Mouse (Mus musculus) CH12.LX (cell line): Measurements from ENCODE around the gene Cabin1. TPM values are rescaled to one million over a fixed set of nuclear protein-coding genes. Genes with fewer than 3 reads are reported as not detected.

ENCODE experiments used
- DNase-seq: peaks from one replicate; pipeline ENCODE4 v3.0.0-alpha.2; 2013; ENCODE audit errors: extremely low read depth
- H3K27ac ChIP-seq: 2 replicates; pipeline ENCODE4 v1.5.1; 2012; ENCODE audit warnings: low read depth, mild to moderate bottlenecking, control low read depth, moderate library complexity; ENCODE audit not compliant: insufficient read depth
- H3K27me3 ChIP-seq: replicated peaks from 2 replicates; pipeline ENCODE3; 2012; ENCODE audit warnings: inconsistent platforms
- H3K36me3 ChIP-seq, 2 experiments: replicated peaks in 1 of 2; 2 replicates each; pipeline versions ENCODE3 to v1.6.1; 2012; ENCODE audit warnings: inconsistent platforms in 1 of 2, low read length in 1 of 2, mild to moderate bottlenecking in 1 of 2, mixed read lengths in 1 of 2, moderate library complexity in 1 of 2; ENCODE audit not compliant: control insufficient read depth in 1 of 2, insufficient read depth in 1 of 2
- H3K4me1 ChIP-seq, 2 experiments: 2 replicates each; pipeline ENCODE4 v1.6.1; 2012; ENCODE audit warnings: inconsistent platforms in 1 of 2, moderate library complexity in 1 of 2; ENCODE audit not compliant: insufficient read depth in 2 of 2, control insufficient read depth in 1 of 2
- H3K4me2 ChIP-seq: 2 replicates; pipeline ENCODE4 v1.6.1; 2012; ENCODE audit warnings: low read depth, mild to moderate bottlenecking, control low read depth; ENCODE audit not compliant: poor library complexity, insufficient read depth, severe bottlenecking
- H3K4me3 ChIP-seq, 3 experiments: fragments of 150-350 bp in 1 of 3; sonication (generic) in 1 of 3; replicated peaks in 1 of 3; 2 replicates each; pipeline versions ENCODE3 to v1.5.1; 2011 to 2012; ENCODE audit warnings: low read depth in 2 of 3, low read length in 2 of 3, mild to moderate bottlenecking in 2 of 3, moderate library complexity in 2 of 3, control low read depth in 1 of 3, improper control_type of control experiment in 1 of 3, inconsistent platforms in 1 of 3, mixed read lengths in 1 of 3; ENCODE audit not compliant: poor library complexity in 1 of 3
- H3K79me2 ChIP-seq: replicated peaks from 2 replicates; pipeline ENCODE4 v1.6.1; 2012; ENCODE audit warnings: mild to moderate bottlenecking, moderate library complexity; ENCODE audit not compliant: control insufficient read depth, poor library complexity, insufficient read depth, severe bottlenecking; ENCODE audit errors: extremely low read depth
- H3K9ac ChIP-seq: 2 replicates; pipeline ENCODE4 v1.6.1; 2012; ENCODE audit warnings: low read depth, mild to moderate bottlenecking, control low read depth, moderate library complexity; ENCODE audit not compliant: insufficient read depth
- H3K9me3 ChIP-seq: replicated peaks from 2 replicates; pipeline ENCODE3; 2012; ENCODE audit warnings: low read length, inconsistent platforms, mixed read lengths
- BHLHE40 ChIP-seq: IDR thresholded peaks from 2 replicates; pipeline ENCODE4 v1.6.1; 2011; ENCODE audit warnings: mild to moderate bottlenecking, low read depth, low read length, improper control_type of control experiment
- CHD1 ChIP-seq: IDR thresholded peaks from 2 replicates; pipeline ENCODE4 v1.6.1; 2012; ENCODE audit warnings: low read depth, low read length, improper control_type of control experiment, inconsistent platforms
- CHD2 ChIP-seq: IDR thresholded peaks from 2 replicates; pipeline ENCODE4 v1.6.1; 2011; ENCODE audit warnings: low read length, improper control_type of control experiment
- CTCF ChIP-seq, 2 experiments: IDR thresholded peaks in 1 of 2; conservative IDR thresholded peaks in 1 of 2; 2 replicates each; pipeline ENCODE4 v1.5.1; 2011 to 2012; ENCODE audit warnings: low read depth in 2 of 2, low read length in 2 of 2, improper control_type of control experiment in 1 of 2, inconsistent platforms in 1 of 2, mild to moderate bottlenecking in 1 of 2, moderate library complexity in 1 of 2
- E2F4 ChIP-seq: IDR thresholded peaks from 2 replicates; pipeline ENCODE4 v1.6.1; 2011; ENCODE audit warnings: low read depth, low read length, improper control_type of control experiment; ENCODE audit not compliant: insufficient replicate concordance
- ELF1 ChIP-seq: IDR thresholded peaks from 2 replicates; pipeline ENCODE4 v1.6.1; 2014; ENCODE audit warnings: low read depth, mild to moderate bottlenecking, inconsistent platforms, low read length, improper control_type of control experiment
- EP300 ChIP-seq: IDR thresholded peaks from 2 replicates; pipeline ENCODE4 v1.6.1; 2011; ENCODE audit warnings: low read length, improper control_type of control experiment
- ETS1 ChIP-seq: conservative IDR thresholded peaks from 2 replicates; pipeline ENCODE4 v1.6.1; 2012; ENCODE audit warnings: low read depth, mild to moderate bottlenecking, inconsistent platforms, low read length, improper control_type of control experiment, moderate library complexity
- GABPA ChIP-seq: IDR thresholded peaks from 2 replicates; pipeline ENCODE4 v1.6.1; 2012; ENCODE audit warnings: low read depth, low read length, improper control_type of control experiment, inconsistent platforms; ENCODE audit not compliant: insufficient replicate concordance
- HCFC1 ChIP-seq: IDR thresholded peaks from 2 replicates; pipeline ENCODE4 v1.6.1; 2012; ENCODE audit warnings: low read depth, mild to moderate bottlenecking, inconsistent platforms, low read length, improper control_type of control experiment
- JUN ChIP-seq: IDR thresholded peaks from 2 replicates; pipeline ENCODE4 v1.6.1; 2011; ENCODE audit warnings: low read depth, mild to moderate bottlenecking, low read length, improper control_type of control experiment, moderate library complexity; ENCODE audit not compliant: insufficient read depth
- JUND ChIP-seq: conservative IDR thresholded peaks from 2 replicates; pipeline ENCODE4 v1.6.1; 2011; ENCODE audit warnings: low read depth, low read length, improper control_type of control experiment
- MAFK ChIP-seq: IDR thresholded peaks from 2 replicates; pipeline ENCODE4 v1.6.1; 2011; ENCODE audit warnings: low read length, improper control_type of control experiment; ENCODE audit not compliant: insufficient replicate concordance
- MAX ChIP-seq: IDR thresholded peaks from 2 replicates; pipeline ENCODE4 v1.6.1; 2011; ENCODE audit warnings: low read length, improper control_type of control experiment
- MAZ ChIP-seq: IDR thresholded peaks from 2 replicates; pipeline ENCODE4 v1.6.1; 2012; ENCODE audit warnings: low read depth, mild to moderate bottlenecking, inconsistent platforms, low read length, improper control_type of control experiment, moderate library complexity
- MEF2A ChIP-seq: IDR thresholded peaks from 2 replicates; pipeline ENCODE4 v1.6.1; 2014; ENCODE audit warnings: low read depth, mild to moderate bottlenecking, inconsistent platforms, low read length, improper control_type of control experiment, borderline replicate concordance
- MXI1 ChIP-seq: IDR thresholded peaks from 2 replicates; pipeline ENCODE4 v1.6.1; 2011; ENCODE audit warnings: mild to moderate bottlenecking, low read depth, low read length, improper control_type of control experiment
- MYC ChIP-seq: IDR thresholded peaks from 2 replicates; pipeline ENCODE4 v1.6.1; 2011; ENCODE audit warnings: low read depth, mild to moderate bottlenecking, improper control_type of control experiment, low read length
- NELFE ChIP-seq: IDR thresholded peaks from 2 replicates; pipeline ENCODE4 v1.6.1; 2011; ENCODE audit warnings: low read depth, low read length, improper control_type of control experiment
- NRF1 ChIP-seq: IDR thresholded peaks from 2 replicates; pipeline ENCODE4 v1.6.1; 2014; ENCODE audit warnings: low read depth, mild to moderate bottlenecking, inconsistent platforms, low read length, improper control_type of control experiment, moderate library complexity
- POLR2A ChIP-seq: IDR thresholded peaks from 2 replicates; pipeline ENCODE4 v1.6.1; 2011; ENCODE audit warnings: low read depth, mild to moderate bottlenecking, improper control_type of control experiment, low read length
- POLR2AphosphoS2 ChIP-seq: IDR thresholded peaks from 2 replicates; pipeline ENCODE4 v1.6.1; 2011; ENCODE audit warnings: low read depth, low read length, improper control_type of control experiment
- RAD21 ChIP-seq: IDR thresholded peaks from 2 replicates; pipeline ENCODE4 v1.6.1; 2011; ENCODE audit warnings: low read depth, mild to moderate bottlenecking, low read length, improper control_type of control experiment, moderate library complexity
- RCOR1 ChIP-seq: conservative IDR thresholded peaks from 2 replicates; pipeline ENCODE4 v1.6.1; 2012; ENCODE audit warnings: low read depth, mild to moderate bottlenecking, inconsistent platforms, low read length, improper control_type of control experiment
- SIN3A ChIP-seq: IDR thresholded peaks from 2 replicates; pipeline ENCODE4 v1.6.1; 2012; ENCODE audit warnings: low read length, improper control_type of control experiment, inconsistent platforms
- TBP ChIP-seq: conservative IDR thresholded peaks from 2 replicates; pipeline ENCODE4 v1.6.1; 2011; ENCODE audit warnings: low read depth, low read length, improper control_type of control experiment
- UBTF ChIP-seq: IDR thresholded peaks from 2 replicates; pipeline ENCODE4 v1.6.1; 2012; ENCODE audit warnings: low read depth, mild to moderate bottlenecking, inconsistent platforms, low read length, improper control_type of control experiment, moderate library complexity
- USF1 ChIP-seq: IDR thresholded peaks from 2 replicates; pipeline ENCODE4 v1.6.1; 2014; ENCODE audit warnings: low read depth, mild to moderate bottlenecking, inconsistent platforms, low read length, improper control_type of control experiment
- USF2 ChIP-seq: conservative IDR thresholded peaks from 2 replicates; pipeline ENCODE4 v1.6.1; 2011; ENCODE audit warnings: low read depth, low read length, improper control_type of control experiment
- ZMIZ1 ChIP-seq: IDR thresholded peaks from 2 replicates; pipeline ENCODE4 v1.6.1; 2012; ENCODE audit warnings: low read depth, mild to moderate bottlenecking, inconsistent platforms, low read length, improper control_type of control experiment
- dilution Hi-C: fragments of 300-500 bp; cut with MboI; formaldehyde crosslinking; loops from 2 replicates; pipeline ENCODE4 v1.14.3; 2020; ENCODE audit warnings: low sequenced_read_pairs; ENCODE audit not compliant: extremely low pct_unique_long_range_greater_than_20kb, extremely low pct_ligation_motif_present
- in situ Hi-C: fragments of 300-500 bp; cut with MboI; formaldehyde crosslinking; loops from 3 replicates; pipeline ENCODE4 v1.14.3; 2019; ENCODE audit warnings: low sequenced_read_pairs, low pct_ligation_motif_present, low pct_unique_long_range_greater_than_20kb, mixed read lengths
- polyA plus RNA-seq: library from polyadenylated mRNA; unstranded; fragments of >175 nt; gene quantifications from 2 replicates; pipeline ENCODE4 v1.2.1, GENCODE M21; 2012; ENCODE audit warnings: low read depth; ENCODE audit not compliant: insufficient read length
- total RNA-seq, 2 experiments: library from RNA; depleted of rRNA; stranded (reverse); fragments of 300-350 nt in 1 of 2; fragments of >200 nt in 1 of 2; gene quantifications; 2 replicates each; pipeline ENCODE4 v1.2.3; 2012 to 2014

Cabin1 gene
- total and polyA plus RNA-seq, 3 experiments, result 12.0 to 46.0 (median 29.0) TPM

- Histone ChIP-seq H3K4me2 (no peak overlapping the region), H3K27me3 (no peaks in the 10 kb centered on the region), H3K79me2 (0 out of 2 replicates have a peak, but pooled peaks cover 3% of the 10 kb centered on the region), H3K4me3 (no peak overlapping the region), H3K9ac (no peak overlapping the region), H3K4me1 (peaks cover 14 to 45% of the 10 kb centered on the region in 2 experiments), H3K27ac (no peak overlapping the region), H3K36me3 (peaks cover 0 to 5% of the 10 kb centered on the region in 2 experiments), H3K9me3 (no peaks in the 10 kb centered on the region)
- dilution Hi-C loops, result no loop called here
- DNase-seq, result no peak
- in situ Hi-C loops, result no loop called here
- TF ChIP-seq RAD21 (no peak), SIN3A (no peak), JUND (no peak), NELFE (no peak), ETS1 (no peak), MAFK (no peak), JUN (no peak), HCFC1 (no peak)
Measured at GRCm38 (mm10) chr10:75785442-75785841, 21.3 kb upstream of the Cabin1 start.

GRCm38 (mm10) chr10:75780769-75781578, 16.8 kb upstream of the Cabin1 start, which contains the start of the genes Gm20441 and Gstt3:
Gm20441 (minus strand) TSS chr10:75780954.
Gstt3 (minus strand) TSS chr10:75781414.
- Histone ChIP-seq H3K4me1 (peaks cover 6 to 32% of the 10 kb centered on the region in 2 experiments), H3K4me2 (peak within 1 kb of the TSS; percentile 94), H3K36me3 (peaks cover 5 to 20% of the 10 kb centered on the region in 2 experiments), H3K4me3 (peak within 1 kb of the TSS; percentile 74 to 92 (median 80)), H3K79me2 (peaks cover 3% of the 10 kb centered on the region; the same call in 1 of the 2 replicates), H3K9ac (peak within 1 kb of the TSS; percentile 44), H3K27me3 (no peaks in the 10 kb centered on the region), H3K27ac (peak within 1 kb of the TSS; percentile 72), H3K9me3 (no peaks in the 10 kb centered on the region)
- peak; percentile 92 for DNase-seq
- in situ Hi-C loops, result loop anchor here (5.0 kb wide), 1 partner anchor 46 kb away; no protein-coding TSS in a partner anchor
- dilution Hi-C loops, result no loop called here
- TF ChIP-seq UBTF (peak; percentile 41; the same call in 1 of the 2 replicates), ELF1 (peak; percentile 90), RCOR1 (no peak), GABPA (no peak), RAD21 (no peak), NELFE (0 out of 2 replicates have a peak, but pooled peaks have one; percentile 49), MAFK (no peak), CHD2 (no peak), CTCF (conservative IDR thresholded peaks at IDR 0.05 in 1 of 2, IDR thresholded peaks at IDR 0.05 in 1 of 2; ENCODE audit: low read depth in 2 of 2, low read length in 2 of 2) (no peak), POLR2AphosphoS2 (no peak), MAX (peak; percentile 77), CHD1 (peak; percentile 72), EP300 (peak; percentile 81), TBP (peak; percentile 68; the same call in 1 of the 2 replicates), BHLHE40 (peak; percentile 70), MAZ (no peak), USF2 (no peak), USF1 (no peak), MYC (peak; percentile 74; the same call in 1 of the 2 replicates), NRF1 (no peak), HCFC1 (peak; percentile 60), E2F4 (no peak), ZMIZ1 (no peak), SIN3A (peak; percentile 64; the same call in 1 of the 2 replicates), POLR2A (peak; percentile 77), MEF2A (peak; percentile 87), MXI1 (peak; percentile 86)
